Mouse (Mus musculus): ENCODE data around the gene Cldn13.
"Not testable (repeated sequence)": the region's sequence is repeated elsewhere in the genome, so short reads cannot be mapped to it uniquely, and the experiment has no call there.

Cldn13 gene

DNA sequence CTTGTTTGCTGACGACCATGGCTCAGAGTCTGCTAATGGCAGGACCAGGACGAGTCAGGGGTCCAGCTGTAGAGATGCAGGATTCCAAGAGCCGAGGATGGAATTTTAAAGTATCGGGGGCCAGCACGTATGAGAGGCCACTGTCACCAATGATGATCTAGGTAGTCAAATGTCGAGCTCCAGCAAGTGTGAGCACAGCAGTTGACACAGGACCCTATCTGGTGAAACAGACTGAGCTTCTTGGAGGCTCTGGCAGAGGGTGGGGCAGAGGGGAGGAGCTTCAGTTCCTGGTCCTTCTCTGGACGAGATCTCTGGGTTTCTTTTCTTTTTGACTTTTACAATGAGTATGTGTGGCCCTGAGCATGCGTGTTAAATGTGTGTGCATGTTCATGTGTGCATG is at the start of gene Cldn13:
Gene Cldn13 (minus strand): TSS at position 216 of the 400 bp plus-strand sequence.
- DNase-seq (ENCODE audit: low read depth in 1 of 2, low spot score in 2 of 2): no peak

DNA sequence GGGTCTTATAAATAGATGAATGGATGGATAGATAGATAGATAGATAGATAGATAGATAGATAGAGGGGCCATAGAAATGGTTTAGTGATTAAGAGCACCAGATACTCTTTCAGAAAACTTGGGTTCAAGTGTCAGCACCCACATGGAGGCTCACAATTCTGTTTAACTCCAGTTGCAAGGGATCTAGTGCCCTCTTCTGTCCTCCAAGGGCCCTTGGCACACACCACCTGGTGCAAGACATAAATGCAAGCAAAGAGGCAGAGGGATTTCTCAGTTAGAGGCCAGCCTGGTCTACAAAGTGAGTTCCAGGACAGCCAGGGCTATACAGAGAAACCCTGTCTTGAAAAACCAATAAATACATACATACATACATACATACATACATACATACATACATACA is 49.3 kb upstream of the Cldn13 start:
- DNase-seq (ENCODE audit: low read depth in 1 of 2, low spot score in 2 of 2): not testable (repeated sequence)

DNA sequence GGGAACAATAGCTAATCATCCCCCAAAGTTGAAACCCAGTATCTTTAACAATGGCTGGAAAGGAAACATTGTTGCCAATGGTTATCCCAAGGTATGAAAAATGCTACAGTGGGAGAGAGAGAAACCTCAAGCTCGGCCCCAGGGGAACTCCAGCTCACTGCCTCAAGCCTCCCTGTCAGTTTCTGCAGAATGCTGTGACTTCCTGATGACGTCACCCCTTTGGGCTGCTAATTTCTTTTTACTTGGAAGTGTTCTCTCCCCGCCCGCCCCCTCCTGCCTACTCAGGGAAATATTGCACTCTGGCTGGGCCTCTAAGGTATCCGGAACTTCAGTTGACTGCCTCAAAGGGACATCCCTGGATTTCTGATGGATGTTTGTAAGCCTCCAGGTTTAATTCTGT is 48.2 kb upstream of the Cldn13 start:
- no peak for DNase-seq (ENCODE audit: low read depth in 1 of 2, low spot score in 2 of 2)

DNA sequence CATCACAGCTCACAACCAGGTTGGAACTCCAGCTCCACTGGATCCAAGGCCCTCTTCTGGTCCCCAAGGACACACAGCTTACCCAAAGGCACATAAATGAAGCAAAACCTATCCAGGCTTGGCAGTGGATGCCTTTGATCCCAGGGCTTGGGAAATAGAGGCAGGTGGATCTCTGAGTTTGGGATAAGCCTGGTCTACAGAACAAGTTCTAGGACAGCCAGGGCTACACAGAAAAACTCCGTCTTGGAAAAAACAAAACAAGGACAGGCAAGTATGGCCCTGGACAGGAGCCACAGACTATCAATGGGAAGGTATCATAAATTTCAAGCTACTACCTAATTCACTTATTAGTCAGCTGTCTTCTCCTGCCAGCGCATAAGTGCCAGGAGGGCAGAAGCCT is 46.2 kb upstream of the Cldn13 start:
- no peak for DNase-seq (ENCODE audit: low read depth in 1 of 2, low spot score in 2 of 2)

DNA sequence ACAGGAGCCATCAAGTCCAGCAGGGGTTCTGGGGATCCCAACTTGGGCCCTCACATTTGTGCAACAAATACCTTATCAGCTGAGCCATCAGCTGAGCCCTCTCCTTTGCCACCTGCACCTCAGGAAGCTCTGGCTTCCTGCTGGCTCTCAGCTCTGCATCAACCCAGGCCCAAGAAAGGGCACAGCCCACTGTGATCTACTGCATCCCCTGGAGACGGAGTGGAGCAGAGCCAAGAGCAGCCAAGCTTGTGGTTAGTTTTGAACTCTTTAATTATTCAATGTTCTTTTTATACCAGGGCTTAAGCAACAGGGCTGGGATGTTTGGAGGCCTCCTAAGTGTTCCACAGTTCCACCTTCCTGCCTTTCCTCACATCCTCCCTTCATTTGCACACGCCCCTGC is 45.1 kb upstream of the Cldn13 start:
- no peak for DNase-seq (ENCODE audit: low read depth in 1 of 2, low spot score in 2 of 2)

DNA sequence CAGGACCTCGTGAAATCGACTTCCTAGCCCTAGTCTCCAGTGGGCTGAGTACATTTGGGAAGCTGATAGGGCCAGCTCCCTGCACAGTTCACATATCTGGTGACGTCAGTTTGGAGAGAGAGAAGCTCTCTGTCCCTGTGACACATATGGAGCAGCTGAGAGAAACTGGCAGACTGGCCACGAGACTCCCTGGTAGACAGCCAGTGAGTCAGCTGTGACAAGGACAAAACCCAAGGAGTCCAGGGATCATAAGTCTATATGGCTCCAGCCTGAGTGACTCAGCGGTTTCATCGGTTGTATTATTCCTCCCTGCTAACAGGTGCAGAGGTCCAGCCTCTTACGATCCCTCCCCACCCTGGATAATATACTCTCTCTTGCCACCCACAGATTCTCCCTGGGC is 43.8 kb upstream of the Cldn13 start:
- no peak for DNase-seq (ENCODE audit: low read depth in 1 of 2, low spot score in 2 of 2)

DNA sequence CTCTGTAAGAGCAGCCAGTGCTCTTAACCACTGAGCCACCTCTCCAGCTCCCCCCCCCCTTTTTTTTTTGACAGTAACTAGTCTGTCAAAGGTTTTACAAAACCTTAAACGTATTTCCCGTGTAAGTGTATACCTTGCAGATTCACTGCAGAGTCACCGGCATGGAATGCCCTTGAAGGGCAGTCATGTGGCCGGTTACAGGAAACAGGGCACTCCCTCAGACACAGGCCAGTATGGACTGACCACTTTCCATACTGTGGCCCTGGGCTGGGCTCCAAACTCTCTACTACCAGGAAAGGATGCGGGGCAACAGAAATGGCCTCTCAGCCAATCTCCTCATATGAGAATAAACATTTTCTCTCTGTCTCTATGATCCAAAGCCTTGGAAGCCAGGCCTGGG is 40.2 kb upstream of the Cldn13 start:
- DNase-seq (ENCODE audit: low read depth in 1 of 2, low spot score in 2 of 2): no peak

DNA sequence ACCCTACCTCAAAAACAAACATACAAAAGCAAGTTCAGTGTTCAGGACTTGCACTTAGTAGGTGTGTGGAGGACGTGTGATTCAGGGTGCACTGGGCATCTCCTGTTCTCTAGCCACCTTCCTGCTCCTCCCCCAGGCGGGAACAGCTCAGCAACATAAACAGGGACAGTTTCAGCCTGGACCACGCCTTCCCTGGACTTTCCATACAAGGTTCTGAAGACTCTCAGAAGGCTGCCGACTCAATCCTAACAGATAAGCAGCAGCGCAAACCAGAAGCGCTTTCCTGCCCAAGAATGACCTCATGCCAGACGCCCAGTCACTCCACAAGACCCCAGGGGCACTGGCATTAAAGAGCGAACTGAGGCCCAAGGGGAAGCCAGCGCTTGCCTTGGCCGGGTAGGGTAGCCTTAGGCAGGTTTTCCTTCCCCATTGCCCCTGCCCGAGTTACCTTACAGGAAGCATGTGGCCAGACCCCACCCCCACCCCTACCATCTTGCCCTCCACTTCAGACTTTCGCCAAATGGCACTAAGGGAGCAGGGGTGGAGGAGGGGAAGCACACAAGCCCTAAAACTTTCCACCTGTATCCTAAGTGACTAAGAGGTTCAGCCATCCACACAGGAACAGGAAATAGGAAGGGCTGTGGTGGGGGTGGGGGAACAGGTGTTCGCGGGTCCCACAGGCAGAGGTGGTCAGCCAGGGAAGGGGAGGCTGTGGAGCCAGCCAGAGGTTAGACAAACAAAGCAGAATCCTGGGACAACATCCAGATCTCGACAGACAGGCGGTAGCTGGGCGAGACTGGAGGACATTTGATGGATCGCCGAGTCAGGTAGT is 35.9 kb upstream of the Cldn13 start:
- DNase-seq (ENCODE audit: low read depth in 1 of 2, low spot score in 2 of 2): no peak

DNA sequence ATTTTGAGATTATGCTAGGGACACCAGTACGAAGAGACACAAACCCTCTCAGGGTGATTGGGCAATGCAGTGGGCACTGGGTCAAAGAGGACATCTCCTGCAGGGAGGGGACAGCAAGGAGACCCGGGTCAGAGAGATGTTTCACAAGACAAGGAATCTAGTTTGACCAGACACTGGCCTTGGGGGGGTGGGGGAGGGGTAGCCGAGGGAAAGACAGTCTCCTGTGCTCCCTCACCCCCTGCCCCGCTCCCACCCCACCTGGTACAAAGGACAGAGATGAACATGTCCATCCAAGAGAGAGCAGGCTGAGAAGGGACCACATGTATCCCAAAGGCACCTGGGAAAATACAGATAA is 32.7 kb upstream of the Cldn13 start:
- no peak for DNase-seq (ENCODE audit: low read depth in 1 of 2, low spot score in 2 of 2)

DNA sequence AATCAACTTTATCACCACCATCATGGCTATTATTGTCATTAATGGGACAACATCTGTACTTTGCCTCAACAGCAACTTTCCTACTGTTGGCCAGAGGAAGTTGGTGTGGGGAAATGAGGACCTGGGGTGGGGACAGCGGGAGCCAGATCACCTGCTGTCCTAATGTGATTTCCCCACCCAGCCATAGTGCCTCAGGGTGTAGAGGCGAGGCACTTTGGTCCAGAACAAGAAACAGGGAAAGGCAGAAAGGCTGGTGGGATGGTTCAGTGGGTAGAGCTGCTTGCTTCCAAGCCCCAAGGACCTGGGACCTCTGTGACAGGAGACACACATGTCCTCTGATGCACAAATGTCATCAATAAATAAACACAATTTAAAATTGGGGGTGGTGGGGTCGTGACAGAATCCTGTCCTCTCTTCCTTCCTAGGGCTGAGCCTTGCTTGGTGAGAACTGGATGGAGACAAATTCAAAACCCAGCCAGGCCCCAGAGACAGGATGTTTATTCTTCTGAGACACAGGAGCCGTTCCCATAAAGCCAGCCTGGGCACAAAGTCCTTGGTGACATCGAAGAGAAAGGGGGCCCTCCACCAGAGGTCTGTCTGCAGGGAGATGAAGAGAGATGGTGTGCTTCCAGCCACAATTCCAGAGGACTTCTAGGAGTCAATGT is 32.2 kb upstream of the Cldn13 start:
- no peak for DNase-seq (ENCODE audit: low read depth in 1 of 2, low spot score in 2 of 2)

DNA sequence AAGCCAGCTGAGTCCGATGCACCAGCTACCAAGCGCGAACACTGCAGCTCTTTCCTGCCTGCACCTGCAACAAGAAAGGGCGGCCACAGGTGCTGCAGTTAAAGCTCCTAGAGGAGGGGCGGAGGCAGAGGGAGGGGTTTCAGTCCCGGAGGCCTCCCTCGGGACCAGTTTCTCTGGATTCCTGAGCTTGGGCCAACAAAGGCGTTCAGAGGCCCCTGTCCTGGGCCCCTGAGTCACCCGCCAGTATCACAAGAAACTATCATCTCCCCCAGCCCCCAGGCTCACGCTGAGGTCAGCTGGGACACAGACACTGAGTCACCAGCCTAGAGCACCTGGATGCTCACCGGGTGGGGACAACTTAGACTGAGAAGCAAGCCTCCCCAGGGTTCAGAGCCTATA is 31.5 kb upstream of the Cldn13 start, which contains the start of gene Cldn4:
Gene Cldn4 (minus strand): TSS at position 78 of the 399 bp plus-strand sequence.
- DNase-seq (ENCODE audit: low read depth in 1 of 2, low spot score in 2 of 2): no peak

DNA sequence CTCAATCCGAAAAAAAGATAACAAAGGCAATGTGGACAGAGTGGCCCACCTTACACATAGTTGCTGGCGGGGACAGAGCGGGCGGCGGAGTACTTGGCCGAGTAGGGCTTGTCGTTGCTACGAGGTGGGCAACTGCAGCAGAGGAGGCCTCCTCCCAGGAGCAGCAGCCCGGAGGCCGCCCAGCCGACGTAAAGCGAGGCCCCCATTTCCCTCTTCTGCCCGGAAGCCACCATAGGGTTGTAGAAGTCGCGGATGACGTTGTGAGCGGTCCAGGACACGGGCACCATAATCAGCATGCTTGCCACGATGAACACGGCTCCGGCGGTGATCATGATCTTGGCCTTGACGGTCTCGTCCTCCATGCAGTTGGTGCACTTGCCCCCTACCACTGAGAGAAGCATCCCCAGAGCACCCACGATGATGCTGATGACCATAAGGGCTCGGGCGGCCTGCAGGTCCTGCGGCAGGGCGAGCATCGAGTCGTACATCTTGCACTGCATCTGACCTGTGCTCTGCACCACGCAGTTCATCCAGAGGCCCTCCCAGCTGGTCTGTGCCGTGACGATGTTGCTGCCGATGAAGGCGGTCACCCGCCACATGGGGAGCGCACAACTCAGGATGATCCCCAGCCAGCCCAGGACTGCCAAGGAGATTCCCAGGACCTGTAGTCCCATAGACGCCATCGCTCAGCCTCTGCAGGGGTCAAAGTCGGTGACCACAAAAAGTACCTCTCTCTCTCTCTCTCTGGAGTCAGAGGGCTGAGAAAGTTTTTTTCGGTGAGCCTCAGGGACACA is 30.9 kb upstream of the Cldn13 start:
- no peak for DNase-seq (ENCODE audit: low read depth in 1 of 2, low spot score in 2 of 2)

DNA sequence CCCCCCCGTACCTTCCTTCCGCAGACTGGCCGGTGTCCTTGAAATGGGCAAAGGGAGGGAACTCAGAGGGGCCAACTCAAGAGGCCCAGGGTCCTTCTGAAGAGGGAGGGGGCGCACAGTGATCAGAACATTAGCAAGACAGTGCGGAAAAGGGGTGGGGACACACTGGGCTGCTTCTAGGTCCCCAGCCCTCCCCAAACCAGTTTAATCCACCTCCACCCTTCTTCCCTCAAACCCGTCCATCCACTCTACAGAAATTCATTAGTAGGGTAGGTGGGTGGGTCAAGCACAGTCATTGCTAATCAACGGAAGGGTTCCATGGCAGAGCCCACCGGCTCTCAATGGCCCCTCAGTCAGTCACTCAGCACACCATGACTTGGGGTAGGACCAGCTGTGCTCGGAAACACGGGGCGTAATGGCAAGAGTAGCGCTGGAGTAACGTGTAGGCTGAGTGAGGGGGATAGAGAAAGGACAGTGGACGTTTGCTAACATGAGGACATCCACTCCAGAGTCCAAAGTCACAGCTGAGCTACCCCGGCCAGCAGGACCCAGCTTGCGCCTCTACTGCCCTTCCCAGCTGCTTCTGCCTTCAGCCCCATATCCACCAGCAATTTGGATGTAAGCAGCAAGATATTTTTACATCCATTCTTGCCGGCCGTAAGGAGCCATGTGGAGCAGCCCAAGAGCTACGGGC is 30.1 kb upstream of the Cldn13 start:
- DNase-seq (ENCODE audit: low read depth in 1 of 2, low spot score in 2 of 2): no peak

DNA sequence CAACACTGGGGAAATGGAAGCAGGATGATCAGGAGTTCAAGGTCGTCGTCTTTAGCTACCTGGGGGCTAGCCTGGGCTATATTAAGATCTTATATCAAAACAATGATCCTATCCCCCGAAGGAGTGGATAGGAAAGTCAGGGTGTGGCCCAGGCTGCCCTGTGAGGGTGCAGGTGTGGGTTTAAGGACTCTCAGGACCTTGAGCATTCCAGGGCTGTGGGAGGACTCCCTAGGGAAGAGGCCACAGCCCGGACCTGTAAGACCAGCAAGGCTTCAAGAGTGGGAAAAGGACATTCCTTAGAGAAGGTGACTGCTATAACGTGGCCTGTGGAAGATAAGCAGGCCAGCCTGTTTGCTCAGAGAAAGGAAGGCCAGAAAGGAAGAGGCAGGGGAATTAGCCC is 28.9 kb upstream of the Cldn13 start:
- no peak for DNase-seq (ENCODE audit: low read depth in 1 of 2, low spot score in 2 of 2)

DNA sequence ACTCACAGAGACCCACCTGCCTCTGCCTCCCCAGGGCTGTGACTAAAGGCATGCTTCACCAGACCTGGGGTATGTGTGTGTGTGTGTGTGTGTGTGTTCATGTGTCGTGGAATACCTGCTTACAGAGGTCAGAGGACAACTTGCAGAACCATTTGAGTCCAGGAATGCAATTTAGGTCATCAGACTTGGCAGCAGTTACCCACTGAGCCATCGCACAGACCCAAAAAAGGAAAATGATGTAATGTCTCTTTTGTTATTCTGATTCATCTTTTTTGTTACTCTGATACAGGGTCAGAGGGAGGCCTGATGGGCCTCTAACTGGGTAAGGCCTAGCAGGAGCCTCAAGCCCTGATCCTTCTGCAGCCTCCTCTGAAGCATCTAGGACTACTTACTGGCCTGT is 27.4 kb upstream of the Cldn13 start:
- no peak for DNase-seq (ENCODE audit: low read depth in 1 of 2, low spot score in 2 of 2)

DNA sequence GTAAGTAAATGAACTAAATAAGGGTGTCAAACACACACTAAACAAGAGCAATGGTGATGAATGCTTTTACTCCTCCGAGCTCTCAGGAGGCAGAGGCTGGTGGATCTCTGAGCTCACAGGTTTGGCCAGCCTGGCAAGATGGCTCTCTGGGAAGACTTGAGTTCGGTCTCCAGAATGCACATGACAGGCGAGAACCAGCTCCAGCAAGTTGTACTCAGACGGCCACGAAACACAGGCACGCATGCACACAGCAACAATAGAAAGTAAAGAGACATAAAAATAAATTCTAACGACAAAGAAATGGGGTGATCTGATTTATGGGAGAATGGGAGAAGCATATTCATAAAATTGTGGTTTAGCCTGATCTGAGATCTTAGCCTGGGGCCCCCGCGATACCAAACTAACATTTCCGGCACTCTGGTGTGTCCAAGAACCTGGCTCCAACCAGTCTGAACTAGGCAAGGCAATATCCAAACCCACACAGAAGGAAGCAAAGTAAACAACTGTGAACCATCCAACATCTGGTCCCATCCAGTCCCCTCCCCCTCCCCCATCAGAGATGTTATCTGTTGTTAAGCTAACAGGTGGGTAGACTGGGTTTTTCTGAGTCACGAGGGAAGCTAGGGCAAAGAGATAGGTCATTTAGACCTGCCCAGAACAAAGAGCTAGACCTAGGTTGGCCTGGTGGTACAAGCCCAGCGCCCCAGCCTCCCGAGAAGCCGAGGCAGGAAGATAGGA is 26.3 kb upstream of the Cldn13 start:
- no peak for DNase-seq (ENCODE audit: low read depth in 1 of 2, low spot score in 2 of 2)

DNA sequence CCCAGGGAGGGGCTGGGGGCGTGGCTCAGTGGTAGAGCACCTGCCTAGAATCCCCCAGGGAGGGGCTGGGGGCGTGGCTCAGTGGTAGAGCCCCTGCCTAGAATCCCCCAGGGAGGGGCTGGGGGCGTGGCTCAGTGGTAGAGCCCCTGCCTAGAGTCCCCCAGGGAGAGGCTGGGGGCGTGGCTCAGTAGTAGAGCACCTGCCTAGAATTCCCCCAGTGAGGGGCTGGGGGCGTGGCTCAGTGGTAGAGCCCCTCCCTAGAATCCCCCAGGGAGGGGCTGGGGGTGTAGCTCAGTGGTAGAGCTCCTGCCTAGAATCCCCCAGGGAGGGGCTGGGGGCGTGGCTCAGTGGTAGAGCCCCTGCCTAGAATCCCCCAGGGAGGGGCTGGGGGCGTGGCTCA is 24.2 kb upstream of the Cldn13 start:
- DNase-seq (ENCODE audit: low read depth in 1 of 2, low spot score in 2 of 2): not testable (repeated sequence)

DNA sequence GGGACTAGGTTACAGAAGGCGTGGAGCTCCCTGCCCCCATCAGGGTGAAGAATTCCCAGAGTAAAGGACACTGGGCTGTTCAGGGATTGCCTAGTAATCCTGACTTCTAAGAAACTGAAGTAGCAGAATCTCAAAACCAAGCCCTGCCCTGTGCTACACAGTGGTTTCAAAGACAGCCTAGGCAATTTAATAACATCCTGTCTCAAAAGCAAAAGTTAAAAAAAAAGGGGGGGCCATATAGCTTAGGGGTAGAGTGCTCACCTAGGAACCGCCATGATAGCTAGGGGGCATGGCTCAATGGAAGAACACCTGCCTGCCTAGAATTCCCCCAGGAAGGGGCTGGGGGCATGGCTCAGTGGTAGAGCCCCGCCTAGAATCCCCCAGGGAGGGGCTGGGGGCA is 23.7 kb upstream of the Cldn13 start:
- DNase-seq (ENCODE audit: low read depth in 1 of 2, low spot score in 2 of 2): no peak

DNA sequence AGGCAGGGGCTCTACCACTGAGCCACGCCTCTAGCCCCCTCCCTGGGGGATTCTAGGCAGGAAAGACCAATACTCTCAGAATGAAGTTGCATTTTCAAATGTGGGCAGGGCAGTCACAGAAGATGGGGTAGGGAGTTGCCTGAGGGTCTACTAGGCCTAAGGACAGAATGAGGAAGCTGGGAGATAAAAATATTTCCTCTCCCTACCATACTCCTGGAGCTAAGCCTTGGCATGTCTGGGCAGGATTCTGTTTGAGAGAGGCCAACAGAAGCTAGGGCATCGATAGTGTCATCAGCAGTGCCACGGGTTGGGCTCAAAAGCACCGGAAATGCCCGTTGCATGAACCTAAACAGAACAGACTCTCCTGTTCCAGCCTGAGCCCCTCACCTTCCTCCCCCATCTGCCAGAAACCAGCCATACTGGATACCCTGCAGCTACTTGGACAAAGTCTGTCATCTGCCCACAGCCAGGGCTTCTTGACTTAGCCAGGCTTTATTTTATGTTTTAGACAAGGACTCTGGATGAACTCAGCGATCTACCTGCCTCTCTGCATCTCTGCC is 21.4 kb upstream of the Cldn13 start:
- DNase-seq (ENCODE audit: low read depth in 1 of 2, low spot score in 2 of 2): no peak

DNA sequence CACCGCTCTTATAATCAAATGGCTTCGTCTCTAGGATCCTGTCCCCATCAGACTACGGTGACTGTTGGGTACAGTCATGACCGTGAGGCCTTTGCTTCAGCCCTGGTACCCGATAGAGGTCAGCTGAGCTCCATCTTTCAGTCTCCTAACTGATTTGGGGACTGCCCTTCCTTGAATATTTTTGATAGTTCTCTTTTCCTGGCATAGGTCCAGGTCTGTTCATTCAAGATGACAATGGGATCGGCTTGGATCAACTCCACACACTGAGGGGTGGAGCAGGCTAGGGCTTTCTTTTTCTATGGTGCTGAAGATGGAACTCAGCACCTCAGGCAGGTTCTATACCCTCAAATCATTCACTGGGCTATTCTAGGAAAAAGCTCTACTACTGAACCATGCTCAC is 20.7 kb upstream of the Cldn13 start:
- DNase-seq (ENCODE audit: low read depth in 1 of 2, low spot score in 2 of 2): no peak
